Mouse (Mus musculus): ENCODE data around the gene Cpox.
A peak's percentile ranks its signal among the peaks of the same experiment; 100 is the strongest.
"Not testable (repeated sequence)": the region's sequence is repeated elsewhere in the genome, so short reads cannot be mapped to it uniquely, and the experiment has no call there.

Gene Cpox

GRCm38 (mm10) chr16:58669917-58670630, at the start of gene Cpox:
Gene Cpox (plus strand): TSS chr16:58670292.
- DNase-seq, result peak; percentile 73 to 77

DNA sequence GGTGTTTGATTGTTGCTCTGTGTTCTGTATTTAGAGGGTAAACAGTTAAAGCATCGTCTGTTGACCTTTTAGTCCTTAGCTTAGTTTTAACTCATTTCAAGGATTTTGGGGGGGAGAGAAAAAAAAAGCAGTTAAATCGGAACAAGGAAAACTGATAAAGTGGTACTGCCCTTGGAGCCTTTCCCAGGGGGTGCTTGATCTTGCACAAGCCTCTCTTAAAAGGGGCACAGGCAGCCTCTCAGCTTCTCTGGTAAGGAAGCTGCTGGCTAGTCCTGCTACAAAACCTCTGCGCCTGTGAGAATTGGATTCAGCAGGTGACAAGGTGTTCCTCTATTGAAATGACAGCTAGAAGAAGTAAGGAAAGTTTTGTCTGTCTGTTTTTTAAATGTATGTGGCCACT, 47.7 kb upstream of the Cpox start:
- no peak for DNase-seq

DNA sequence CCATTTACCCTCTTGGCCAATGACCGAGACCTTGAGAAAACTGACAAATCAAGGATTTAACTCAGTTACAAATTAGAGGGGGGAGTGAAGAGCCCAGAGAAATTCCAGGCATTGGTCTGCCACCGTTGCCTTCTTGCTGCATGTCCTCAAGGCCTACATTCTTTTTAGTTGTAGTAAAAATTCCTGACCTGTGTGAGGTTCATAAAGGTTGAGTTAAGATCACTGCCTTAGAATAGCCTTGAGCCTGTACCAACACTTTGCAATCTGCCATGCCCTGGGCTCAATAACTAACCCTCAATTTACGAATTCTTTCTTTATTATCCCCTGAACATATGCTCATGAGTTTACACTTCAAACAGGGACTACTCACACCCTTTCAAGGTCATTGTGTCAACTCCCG, 47.0 kb upstream of the Cpox start:
- DNase-seq, result peak in 1 of 2 experiments; percentile 41

DNA sequence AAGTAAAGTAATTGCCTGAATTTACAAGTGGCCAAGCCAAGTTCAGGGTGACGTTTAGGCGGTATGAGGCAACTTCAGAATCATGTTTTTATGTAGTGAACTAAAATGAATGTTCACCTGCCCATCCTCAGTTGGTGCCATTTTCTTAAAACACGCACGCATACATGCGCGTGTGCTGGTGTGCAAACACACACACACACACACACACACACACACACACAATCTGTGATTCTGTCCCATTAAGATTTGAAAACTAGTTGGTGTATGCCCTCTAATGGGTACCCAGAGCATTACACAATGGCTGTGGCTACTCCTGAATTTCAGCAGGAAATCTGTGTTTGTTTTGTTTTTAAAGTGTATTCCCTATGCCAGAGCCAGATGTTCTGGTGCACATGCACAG, 46.1 kb upstream of the Cpox start:
- peak; percentile 38 to 48 for DNase-seq

DNA sequence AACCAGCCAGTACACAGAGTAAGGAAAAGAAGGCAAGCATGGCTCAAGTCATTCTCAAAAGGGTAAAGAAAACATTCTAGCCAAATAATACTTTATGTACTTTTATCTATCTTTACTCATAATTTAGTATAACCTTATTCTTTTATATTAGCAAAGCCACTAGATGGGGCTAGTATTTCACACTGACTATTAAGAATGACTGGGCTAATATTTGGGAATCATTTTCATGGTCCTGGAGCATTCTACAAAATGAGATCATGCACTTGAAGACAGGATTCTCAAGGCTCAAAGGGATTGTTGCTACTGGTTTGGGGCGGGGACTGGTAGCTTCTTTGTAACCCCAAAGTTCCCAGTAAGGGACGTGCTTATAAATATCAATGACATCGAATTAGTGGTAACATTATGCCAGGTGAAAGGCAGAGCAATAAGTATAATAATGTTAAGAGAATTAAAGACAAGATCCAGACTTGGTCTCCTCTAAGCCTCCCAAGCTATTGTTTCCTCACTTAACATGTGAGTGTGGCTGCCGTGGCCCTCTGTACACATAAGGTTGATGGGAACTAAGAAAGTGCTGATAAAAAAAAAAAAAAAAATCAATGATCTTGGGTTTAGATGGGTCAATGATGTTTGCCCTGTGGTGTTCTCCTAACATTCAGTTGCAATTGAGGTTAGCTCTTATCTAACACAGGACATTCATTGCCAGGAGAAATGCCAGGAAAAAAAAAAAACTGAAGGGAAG, 42.3 kb upstream of the Cpox start:
- DNase-seq, result no peak

- no peak for DNase-seq
These were observed 41.8 kb upstream of the Cpox start for GRCm38 (mm10) chr16:58628336-58628680.

DNA sequence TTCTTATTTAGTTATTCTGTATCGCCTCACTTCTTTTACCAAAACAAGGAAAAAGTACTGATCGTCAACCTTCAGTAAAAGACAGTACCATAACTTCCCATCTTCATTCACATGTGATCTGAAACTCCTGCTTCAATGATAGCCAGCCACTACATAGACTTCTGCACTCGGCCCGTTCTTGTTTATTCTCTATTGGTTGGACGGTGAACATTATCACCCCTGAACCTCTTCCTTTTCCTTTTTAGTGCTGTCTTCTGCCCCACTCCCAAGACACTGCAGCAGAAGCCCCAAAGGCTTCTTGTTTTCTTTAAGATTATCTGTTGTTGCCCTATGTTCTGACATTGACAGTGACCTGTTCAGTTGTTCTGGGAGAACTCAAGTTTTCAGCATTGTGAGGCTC, 41.1 kb upstream of the Cpox start:
- DNase-seq, result no peak

- DNase-seq, result no peak
These were observed 40.4 kb upstream of the Cpox start for GRCm38 (mm10) chr16:58629736-58630135.

GRCm38 (mm10) chr16:58635866-58636265, 34.2 kb upstream of the Cpox start:
- no peak for DNase-seq

- DNase-seq, result no peak
These were observed 32.6 kb upstream of the Cpox start for GRCm38 (mm10) chr16:58637448-58637847.

GRCm38 (mm10) chr16:58638016-58638415, 32.1 kb upstream of the Cpox start:
- DNase-seq, result no peak

- DNase-seq, result no peak
These were observed 31.4 kb upstream of the Cpox start, which contains the start of gene E330017A01Rik for GRCm38 (mm10) chr16:58638689-58639175. Gene E330017A01Rik (minus strand): TSS chr16:58638739.

DNA sequence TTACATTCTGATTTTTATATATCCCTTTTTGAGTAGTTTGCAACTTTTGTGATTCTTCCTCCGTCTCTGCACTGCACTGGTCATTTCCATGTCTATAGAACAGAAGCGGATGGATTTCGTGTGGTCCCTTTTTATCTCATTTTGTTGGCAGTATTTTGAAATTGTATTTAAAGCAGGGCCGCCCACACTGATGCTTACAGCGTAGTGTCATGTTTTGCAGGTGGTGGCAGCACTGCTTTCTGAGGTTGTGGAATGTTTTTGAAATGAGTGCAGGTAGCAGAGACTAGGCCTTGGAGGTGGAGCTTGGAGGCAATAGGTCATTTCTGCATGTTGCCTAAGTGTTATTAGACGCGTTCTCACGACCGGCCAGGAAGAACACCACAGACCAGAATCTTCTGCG, 20.1 kb upstream of the Cpox start:
- no peak for DNase-seq

- DNase-seq, result no peak
These were observed 14.3 kb upstream of the Cpox start for GRCm38 (mm10) chr16:58655751-58656150.

DNA sequence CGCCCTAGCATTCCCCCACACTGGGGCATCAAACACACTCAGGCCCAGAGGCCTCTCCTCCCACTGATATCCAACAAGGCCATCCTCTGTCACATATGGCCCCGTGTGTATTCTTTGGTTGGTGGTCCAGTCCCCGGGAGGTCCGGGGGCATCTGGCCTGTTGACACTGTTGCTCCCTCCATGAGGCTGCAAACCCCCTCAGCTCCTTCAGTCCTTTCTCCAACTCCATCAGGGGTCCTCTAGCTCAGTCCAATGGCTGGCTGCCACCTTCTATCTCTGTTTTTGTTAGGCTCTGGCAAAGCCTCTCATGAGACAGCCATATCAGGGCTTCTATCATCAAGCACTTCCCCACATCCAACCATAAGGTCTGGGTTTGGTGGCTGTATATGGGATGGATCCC, 13.6 kb upstream of the Cpox start:
- no peak for DNase-seq

- DNase-seq, result no peak
These were observed 11.4 kb upstream of the Cpox start for GRCm38 (mm10) chr16:58658668-58659067.

GRCm38 (mm10) chr16:58661826-58662225, 8.3 kb upstream of the Cpox start:
- no peak for DNase-seq

DNA sequence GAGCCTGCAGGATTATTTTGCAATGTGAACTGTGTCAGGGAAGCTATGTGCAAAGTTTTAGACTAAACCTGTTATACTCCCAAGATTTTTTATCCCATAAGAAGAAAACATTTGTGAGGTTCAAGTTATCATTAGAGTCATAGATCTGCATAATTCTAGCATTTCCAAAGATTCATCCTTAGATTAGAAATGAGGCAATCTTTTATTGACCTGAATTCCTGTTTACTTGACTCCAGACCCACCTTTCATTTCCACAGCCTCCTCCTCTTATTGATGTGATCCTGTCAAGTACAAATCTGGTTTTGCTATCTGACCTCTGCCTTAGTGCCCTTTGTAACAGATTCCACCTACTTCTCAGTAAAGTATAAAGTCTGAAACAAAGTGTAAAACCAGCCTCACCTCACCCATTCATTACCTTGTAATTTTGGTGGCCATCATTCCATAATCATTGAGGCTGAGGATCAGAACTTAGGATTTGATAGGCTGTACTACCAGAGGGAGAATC, 7.8 kb upstream of the Cpox start:
- no peak for DNase-seq

GRCm38 (mm10) chr16:58663021-58663420, 7.1 kb upstream of the Cpox start:
- no peak for DNase-seq

DNA sequence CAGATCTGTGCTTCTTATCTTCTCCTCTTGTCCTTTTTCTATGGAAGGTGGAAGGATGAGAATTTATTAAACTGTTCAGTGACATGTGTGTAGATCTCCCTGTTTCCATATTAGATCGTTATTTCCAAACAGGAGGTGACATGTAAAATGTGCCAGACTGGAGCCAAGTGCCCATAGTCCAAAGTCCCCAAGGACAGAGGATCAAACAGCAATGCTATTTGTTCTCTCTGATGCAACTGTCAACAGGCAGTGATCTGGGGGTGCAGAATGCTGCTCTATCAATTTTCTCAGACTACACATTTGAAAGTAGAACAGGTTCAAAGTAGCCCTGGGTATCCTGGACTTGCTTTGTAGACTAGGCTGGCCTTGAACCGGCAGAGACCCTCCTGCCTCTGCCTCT, 6.3 kb upstream of the Cpox start:
- DNase-seq, result no peak

- not testable (repeated sequence) for DNase-seq
These were observed 5.0 kb upstream of the Cpox start for GRCm38 (mm10) chr16:58665137-58665536.

DNA sequence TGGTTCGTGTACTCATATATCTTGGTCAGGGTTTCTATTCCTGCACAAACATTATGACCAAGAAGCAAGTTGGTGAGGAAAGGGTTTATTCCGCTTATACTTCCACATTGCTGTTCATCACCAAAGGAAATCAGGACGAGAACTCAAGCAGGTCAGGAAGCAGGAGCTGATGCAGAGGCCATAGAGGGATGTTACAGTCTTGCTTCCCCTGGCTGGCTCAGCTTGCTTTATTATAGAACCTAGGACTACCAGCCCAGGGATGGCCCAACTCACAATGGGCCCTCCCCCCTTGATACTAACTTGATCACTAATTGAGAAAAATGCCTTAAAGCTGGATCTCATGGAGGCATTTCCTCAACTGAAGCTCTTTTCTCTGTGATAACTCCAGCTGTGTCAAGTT, 3.4 kb upstream of the Cpox start:
- DNase-seq, result not testable (repeated sequence)

DNA sequence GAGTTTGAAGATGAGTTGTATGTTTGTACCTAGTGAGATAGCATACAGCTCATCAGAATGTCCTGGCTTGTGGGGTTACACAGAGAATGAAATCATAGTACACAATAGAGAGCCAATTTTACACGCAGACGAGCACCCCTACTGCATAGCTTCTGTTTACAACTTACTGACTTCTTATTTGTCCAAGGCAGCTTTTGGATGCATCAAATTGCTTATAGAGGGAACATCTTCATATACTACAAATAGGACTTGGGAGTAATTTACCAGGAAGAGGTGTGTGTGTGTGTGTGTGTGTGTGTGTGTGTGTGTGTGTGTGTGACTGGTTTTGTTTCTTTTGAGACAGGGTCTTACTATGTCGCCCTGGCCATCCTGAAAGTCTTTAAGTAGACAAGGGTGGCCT, 1.5 kb upstream of the Cpox start:
- DNase-seq, result no peak

DNA sequence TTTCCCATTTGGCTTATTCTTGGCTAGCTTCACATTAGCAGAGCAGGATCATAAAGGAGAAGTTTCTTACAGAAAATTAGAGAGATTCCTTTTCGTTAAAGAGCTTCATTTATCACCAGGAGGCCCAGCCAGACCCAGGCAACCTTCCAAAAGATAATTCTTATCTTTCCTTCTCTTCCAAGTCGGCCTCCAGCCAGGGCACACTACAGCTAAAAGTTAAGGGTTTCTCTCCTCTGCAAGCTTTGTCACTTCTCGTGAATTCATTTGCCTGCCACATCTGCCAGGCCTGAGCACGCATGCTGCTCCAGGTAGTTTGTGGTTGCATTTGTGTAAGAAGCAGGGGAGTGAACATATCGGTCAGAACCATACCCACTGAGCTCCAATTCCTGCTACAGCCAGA, 828 bp upstream of the Cpox start:
- no peak for DNase-seq
